Mouse (Mus musculus): Measurements from ENCODE around the gene Fbxo17. TPM values are rescaled to one million over a fixed set of nuclear protein-coding genes. Genes with fewer than 3 reads are reported as not detected.

Gene Fbxo17
- polyA plus RNA-seq, 1 experiment from 2014 or later, result 5.6 TPM

DNA sequence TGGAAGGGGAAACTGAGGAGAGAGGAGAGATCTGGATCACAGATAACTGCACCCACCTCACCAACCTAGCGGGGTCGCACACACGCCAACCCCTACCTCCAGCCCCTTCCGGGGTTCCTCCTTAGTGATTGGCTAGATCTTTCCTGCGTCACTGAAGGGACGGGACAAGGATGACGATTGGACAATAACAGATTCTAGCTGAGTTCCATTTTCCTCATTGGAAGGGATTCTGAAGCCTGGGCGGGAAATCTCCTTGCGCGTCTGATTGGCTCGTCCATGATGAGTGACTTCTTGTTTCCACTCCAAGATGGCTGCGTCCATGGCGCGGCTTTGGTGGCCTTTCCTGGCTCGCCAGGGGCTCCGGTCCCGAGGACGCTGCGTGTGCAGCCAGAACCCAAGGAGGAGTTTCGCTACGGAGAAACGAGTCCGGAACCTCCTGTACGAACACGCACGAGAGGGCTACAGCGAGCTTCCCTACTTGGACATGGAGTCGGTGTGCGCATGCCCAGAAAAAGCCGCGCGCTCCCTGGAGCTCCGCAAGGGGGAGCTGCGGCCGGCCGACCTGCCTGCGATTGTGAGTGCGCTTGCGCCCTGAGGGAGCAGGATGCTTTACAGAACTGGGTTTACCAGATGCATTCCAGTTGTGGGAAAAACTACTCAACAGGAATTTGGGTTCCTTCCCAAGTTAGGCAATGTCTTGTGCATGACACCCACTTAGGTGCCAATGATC is 25.3 kb downstream of the Fbxo17 start, which contains the start of the genes Mrps12 and Sars2:
TSS of gene Mrps12 (minus strand) at position 112 of the 730 bp plus-strand sequence.
TSS of gene Sars2 (plus strand) at position 284 of the 730 bp plus-strand sequence.
- DNase-seq (ENCODE audit: low spot score) (peak; percentile 95), ATAC-seq (ENCODE audit: low FRiP score, low TSS enrichment) (peak; percentile 97)
- Histone ChIP-seq H3K9me3 (ENCODE audit: control insufficient read depth, low read length) (no peaks in the 10 kb centered on the region), H3K27ac (replicated peaks) (peak within 1 kb of the TSS; percentile 85), H3K4me2 (replicated peaks; ENCODE audit: low read depth) (peak within 1 kb of the TSS; percentile 86), H3K9ac (ENCODE audit: low read length) (peak within 1 kb of the TSS; percentile 70), H3K4me3 (ENCODE audit: low read depth, low read length) (peak within 1 kb of the TSS; percentile 63), H3K27me3 (ENCODE audit: control insufficient read depth, insufficient read depth, low read length) (no peaks in the 10 kb centered on the region), H3K4me1 (replicated peaks; ENCODE audit: control insufficient read depth, insufficient read depth) (no peaks in the 10 kb centered on the region), H3K36me3 (ENCODE audit: control insufficient read depth, insufficient read depth, low read length) (no peaks in the 10 kb centered on the region; the same call in 1 of the 2 replicates)
- WGBS, result under 1% methylated on average over 39 of the region's 39 CpGs
- TF ChIP-seq EP300 (optimal IDR thresholded peaks at IDR 0.05) (no peak), CTCF (IDR thresholded peaks at IDR 0.05; ENCODE audit: low read depth) (peak; percentile 96)

DNA sequence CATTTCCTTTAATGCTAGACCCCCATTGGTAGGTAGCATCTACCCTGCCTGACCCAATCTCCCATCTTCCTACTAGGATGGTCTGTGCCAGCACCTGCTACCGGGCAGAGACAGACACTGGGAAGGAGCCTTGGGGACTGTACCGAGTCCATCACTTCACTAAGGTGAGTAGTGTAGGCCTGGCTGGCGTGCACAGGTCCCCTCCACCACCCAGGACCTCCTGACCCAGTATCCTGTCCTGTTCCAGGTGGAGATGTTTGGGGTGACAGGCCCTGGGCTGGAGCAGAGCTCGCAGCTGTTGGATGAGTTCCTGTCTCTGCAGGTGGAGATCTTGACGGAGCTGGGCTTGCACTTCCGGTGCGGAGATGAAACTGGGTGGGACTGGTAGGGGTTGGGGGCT is 33.3 kb downstream of the Fbxo17 start:
- Histone ChIP-seq H3K4me1 (replicated peaks; ENCODE audit: control insufficient read depth, insufficient read depth) (no peaks in the 10 kb centered on the region), H3K4me3 (ENCODE audit: low read depth, low read length) (no peak overlapping the region), H3K36me3 (ENCODE audit: control insufficient read depth, insufficient read depth, low read length) (peaks cover 6% of the 10 kb centered on the region; the same call in 1 of the 2 replicates), H3K27ac (replicated peaks) (no peak overlapping the region), H3K4me2 (replicated peaks; ENCODE audit: low read depth) (no peak overlapping the region), H3K27me3 (ENCODE audit: control insufficient read depth, insufficient read depth, low read length) (no peaks in the 10 kb centered on the region), H3K9ac (ENCODE audit: low read length) (no peak overlapping the region), H3K9me3 (ENCODE audit: control insufficient read depth, low read length) (no peaks in the 10 kb centered on the region)
- ATAC-seq (ENCODE audit: low FRiP score, low TSS enrichment), result no peak
- no peak for TF ChIP-seq CTCF (IDR thresholded peaks at IDR 0.05; ENCODE audit: low read depth)
- TF ChIP-seq EP300 (optimal IDR thresholded peaks at IDR 0.05), result no peak
- 87% methylated on average over 7 of the region's 7 CpGs for WGBS
- DNase-seq (ENCODE audit: low spot score), result no peak

DNA sequence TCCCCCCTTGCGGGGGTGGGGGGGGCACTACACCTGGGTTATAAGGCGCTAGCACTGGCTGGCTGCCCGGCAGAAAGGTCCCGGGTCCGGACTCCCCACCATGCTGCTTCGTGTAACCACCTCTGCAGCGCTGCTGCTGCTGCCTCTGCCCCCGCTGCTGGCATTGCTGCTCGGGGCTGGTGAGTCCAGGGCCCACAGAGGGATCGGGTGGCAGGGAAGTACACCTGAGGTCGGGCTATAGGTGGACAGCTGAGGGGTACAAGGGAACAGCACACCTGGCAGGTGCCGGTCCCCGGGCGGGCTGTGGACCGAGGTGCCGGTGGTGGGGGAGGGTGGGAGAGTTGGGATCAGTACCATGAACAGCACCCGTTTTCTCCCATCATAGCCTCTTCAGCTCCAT is 39.5 kb downstream of the Fbxo17 start, which contains the start of gene Ccer2:
TSS of gene Ccer2 (plus strand) at position 96 of the 400 bp plus-strand sequence.
- peak; percentile 14; the same call in 1 of the 2 replicates for ATAC-seq (ENCODE audit: low FRiP score, low TSS enrichment)
- Histone ChIP-seq H3K9ac (ENCODE audit: low read length) (no peak within 1 kb of the TSS), H3K27ac (replicated peaks) (no peak within 1 kb of the TSS), H3K4me3 (ENCODE audit: low read depth, low read length) (no peak within 1 kb of the TSS), H3K9me3 (ENCODE audit: control insufficient read depth, low read length) (no peaks in the 10 kb centered on the region), H3K36me3 (ENCODE audit: control insufficient read depth, insufficient read depth, low read length) (peaks cover 17% of the 10 kb centered on the region), H3K4me2 (replicated peaks; ENCODE audit: low read depth) (no peak within 1 kb of the TSS; the same call in none of the 2 replicates), H3K27me3 (ENCODE audit: control insufficient read depth, insufficient read depth, low read length) (no peaks in the 10 kb centered on the region), H3K4me1 (replicated peaks; ENCODE audit: control insufficient read depth, insufficient read depth) (no peaks in the 10 kb centered on the region)
- TF ChIP-seq CTCF (IDR thresholded peaks at IDR 0.05; ENCODE audit: low read depth) (no peak), EP300 (optimal IDR thresholded peaks at IDR 0.05) (no peak)
- 1% methylated on average over 16 of the region's 17 CpGs for WGBS
- no peak for DNase-seq (ENCODE audit: low spot score)

DNA sequence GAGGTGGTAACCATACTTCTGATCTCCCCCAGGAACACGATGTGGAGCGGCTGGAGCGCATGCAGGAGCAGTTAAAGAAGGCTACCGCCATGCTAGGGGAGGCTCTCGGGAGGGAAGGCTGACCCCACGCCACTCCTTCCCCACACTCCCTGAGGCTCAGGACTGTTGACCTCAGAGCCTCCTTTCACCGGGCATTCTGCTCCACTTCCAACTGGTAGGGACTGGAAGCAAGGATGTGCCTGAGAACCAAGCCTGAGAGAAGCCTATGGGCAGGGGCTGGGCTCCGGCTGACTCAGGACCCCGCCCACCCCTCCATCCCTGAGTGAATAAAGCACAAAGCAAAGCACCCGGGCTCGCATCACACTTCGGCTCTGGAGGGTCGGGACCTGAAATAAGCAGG is 42.0 kb downstream of the Fbxo17 start:
- Histone ChIP-seq H3K36me3 (ENCODE audit: control insufficient read depth, insufficient read depth, low read length) (peaks cover 18% of the 10 kb centered on the region), H3K27me3 (ENCODE audit: control insufficient read depth, insufficient read depth, low read length) (no peaks in the 10 kb centered on the region), H3K27ac (replicated peaks) (no peak overlapping the region), H3K9me3 (ENCODE audit: control insufficient read depth, low read length) (no peaks in the 10 kb centered on the region), H3K4me1 (replicated peaks; ENCODE audit: control insufficient read depth, insufficient read depth) (no peaks in the 10 kb centered on the region), H3K4me3 (ENCODE audit: low read depth, low read length) (no peak overlapping the region), H3K9ac (ENCODE audit: low read length) (no peak overlapping the region), H3K4me2 (replicated peaks; ENCODE audit: low read depth) (no peak overlapping the region)
- TF ChIP-seq EP300 (optimal IDR thresholded peaks at IDR 0.05), result no peak
- no peak for TF ChIP-seq CTCF (IDR thresholded peaks at IDR 0.05; ENCODE audit: low read depth)
- WGBS, result 82% methylated on average over 13 of the region's 13 CpGs
- no peak for ATAC-seq (ENCODE audit: low FRiP score, low TSS enrichment)
- DNase-seq (ENCODE audit: low spot score), result no peak

DNA sequence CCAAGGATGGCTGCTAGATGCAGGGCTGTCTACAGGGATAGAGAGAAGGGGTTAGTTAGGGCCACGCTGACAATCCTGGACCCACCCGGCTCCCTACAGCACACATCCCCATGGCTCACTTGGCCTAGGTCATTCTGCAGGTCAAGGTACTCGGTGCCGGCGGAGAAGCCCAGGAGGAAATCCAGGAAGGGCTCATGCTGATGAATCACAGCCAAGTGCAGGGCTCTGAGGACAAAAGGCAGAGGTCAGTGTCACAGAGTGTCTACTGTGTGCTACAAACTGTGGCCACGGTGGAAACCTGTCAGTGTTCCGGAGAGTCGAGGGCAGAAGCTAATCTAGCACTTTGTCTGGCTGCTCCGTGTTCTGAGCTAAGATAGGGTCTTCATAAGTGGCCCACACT is 45.3 kb downstream of the Fbxo17 start:
- WGBS, result 89% methylated on average over 9 of the region's 9 CpGs
- TF ChIP-seq CTCF (IDR thresholded peaks at IDR 0.05; ENCODE audit: low read depth) (no peak), EP300 (optimal IDR thresholded peaks at IDR 0.05) (no peak)
- no peak overlapping the region for H3K4me3 ChIP-seq (ENCODE audit: low read depth, low read length)

DNA sequence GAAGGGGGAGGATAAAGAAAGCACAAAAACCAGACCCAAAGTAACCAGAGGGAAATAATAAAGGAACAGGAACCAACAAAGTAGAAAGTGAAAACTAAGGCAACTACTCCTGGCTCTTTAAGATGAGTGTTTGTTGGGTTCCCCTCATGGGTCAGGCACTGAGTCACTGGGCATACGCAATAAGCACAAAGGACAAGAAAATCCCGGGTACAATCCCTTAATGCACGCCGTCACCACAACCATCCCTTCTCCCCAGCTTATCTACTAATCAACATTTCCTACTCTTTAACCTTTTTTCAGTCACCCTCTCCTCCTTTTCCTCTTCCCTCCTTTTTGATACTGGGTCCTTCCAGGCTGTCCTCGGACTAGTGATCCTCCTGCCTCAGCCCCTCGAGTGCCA is 48.6 kb downstream of the Fbxo17 start:
- Histone ChIP-seq H3K4me1 (replicated peaks; ENCODE audit: control insufficient read depth, insufficient read depth) (peaks cover 8% of the 10 kb centered on the region), H3K4me2 (replicated peaks; ENCODE audit: low read depth) (peak overlapping the region; percentile 63), H3K36me3 (ENCODE audit: control insufficient read depth, insufficient read depth, low read length) (peaks cover 11% of the 10 kb centered on the region), H3K9ac (ENCODE audit: low read length) (no peak overlapping the region), H3K4me3 (ENCODE audit: low read depth, low read length) (no peak overlapping the region), H3K27ac (replicated peaks) (no peak overlapping the region), H3K9me3 (ENCODE audit: control insufficient read depth, low read length) (no peaks in the 10 kb centered on the region), H3K27me3 (ENCODE audit: control insufficient read depth, insufficient read depth, low read length) (no peaks in the 10 kb centered on the region)
- 63% methylated on average over 6 of the region's 6 CpGs for WGBS
- no peak for TF ChIP-seq EP300 (optimal IDR thresholded peaks at IDR 0.05)
- no peak for TF ChIP-seq CTCF (IDR thresholded peaks at IDR 0.05; ENCODE audit: low read depth)
- DNase-seq (ENCODE audit: low spot score) (no peak), ATAC-seq (ENCODE audit: low FRiP score, low TSS enrichment) (no peak)

More for the DNA sequence above, 45.3 kb downstream of the Fbxo17 start:
- no peaks in the 10 kb centered on the region for H3K9me3 ChIP-seq (ENCODE audit: control insufficient read depth, low read length)
- H3K4me1 ChIP-seq (replicated peaks; ENCODE audit: control insufficient read depth, insufficient read depth), result peaks cover 3% of the 10 kb centered on the region; the same call in 1 of the 2 replicates
- ATAC-seq (ENCODE audit: low FRiP score, low TSS enrichment) (no peak), DNase-seq (ENCODE audit: low spot score) (no peak)
- no peaks in the 10 kb centered on the region for H3K27me3 ChIP-seq (ENCODE audit: control insufficient read depth, insufficient read depth, low read length)
- H3K36me3 ChIP-seq (ENCODE audit: control insufficient read depth, insufficient read depth, low read length), result peaks cover 18% of the 10 kb centered on the region
- H3K4me2 ChIP-seq (replicated peaks; ENCODE audit: low read depth), result no peak overlapping the region
- H3K9ac ChIP-seq (ENCODE audit: low read length), result no peak overlapping the region
- no peak overlapping the region for H3K27ac ChIP-seq (replicated peaks)

All from stomach, postnatal 0 days (tissue).